ENCODE assay signal across 17 mouse cellular contexts in genomic region chr17:67450021-67450420, GRCm38 (mm10).
DNase-seq lines count a peak whose midpoint lies in the region; ATAC-seq and TF ChIP-seq lines count a peak whose summit lies in the region.
"Had no signal": no experiment of that assay in that cellular context is flagged by ENCODE, and none has a peak within 500 bp of the region (broad histone marks: within the 10 kb centered on the region; RNA-seq: fewer than 3 reads in every experiment).

No protein-coding gene starts in this region.

- no peaks in the 10 kb centered on the region for H3K36me3 ChIP-seq in kidney, embryonic 15.5 days
- H3K36me3 ChIP-seq in heart, postnatal 0 days (replicated peaks; ENCODE audit: control insufficient read depth, insufficient read depth, low read length): no peaks in the 10 kb centered on the region
- H3K36me3 ChIP-seq in liver, embryonic 11.5 days (ENCODE audit: control insufficient read depth, insufficient read depth, low read length): no peaks in the 10 kb centered on the region
- H3K36me3 ChIP-seq: embryonic facial prominence, embryonic 15.5 days; midbrain, embryonic 13.5 days; neural tube, embryonic 13.5 days had no signal

- no peak for TF ChIP-seq EP300 in heart, postnatal 0 days (IDR thresholded peaks at IDR 0.05; ENCODE audit: low read depth)

- intact Hi-C loops in heart, postnatal 14 days (cut with DNase I): no loop called here

- no peak for ATAC-seq in kidney, embryonic 15.5 days (replicated peaks; ENCODE audit: low FRiP score)
- peak; percentile 27; the same call in 1 of the 2 replicates for ATAC-seq in heart, postnatal 0 days (ENCODE audit: insufficient read depth, low read depth)
- no peak for ATAC-seq in liver, embryonic 11.5 days (replicated peaks; ENCODE audit: low FRiP score)
- ATAC-seq: hindbrain, embryonic 16.5 days; midbrain, embryonic 13.5 days had no signal

- no peak overlapping the region for H3K4me2 ChIP-seq in kidney, embryonic 15.5 days
- H3K4me2 ChIP-seq in heart, postnatal 0 days (ENCODE audit: low read depth, low read length): no peak overlapping the region
- H3K4me2 ChIP-seq in liver, embryonic 11.5 days: no peak overlapping the region
- H3K4me2 ChIP-seq: embryonic facial prominence, embryonic 15.5 days; midbrain, embryonic 13.5 days; neural tube, embryonic 13.5 days had no signal

- no peak overlapping the region for H3K27ac ChIP-seq in kidney, embryonic 15.5 days
- H3K27ac ChIP-seq in heart, postnatal 0 days (ENCODE audit: low read depth): 0 out of 2 replicates have a peak overlapping the region, but pooled peaks have one; percentile 4
- no peak overlapping the region for H3K27ac ChIP-seq in liver, embryonic 11.5 days (ENCODE audit: low read depth, low read length)
- H3K27ac ChIP-seq: embryonic facial prominence, embryonic 15.5 days; liver, embryonic 14.5 days; midbrain, embryonic 13.5 days; neural tube, embryonic 13.5 days had no signal

- 78% methylated on average over 5 of the region's 5 CpGs for WGBS in kidney, embryonic 15.5 days
- WGBS in heart, postnatal 0 days: 25% methylated on average over 5 of the region's 5 CpGs
- 84% methylated on average over 5 of the region's 5 CpGs for WGBS in liver, embryonic 11.5 days

- no peak overlapping the region for H3K9ac ChIP-seq in kidney, embryonic 15.5 days
- H3K9ac ChIP-seq in heart, postnatal 0 days (replicated peaks; ENCODE audit: low read depth, low read length): no peak overlapping the region
- no peak overlapping the region for H3K9ac ChIP-seq in liver, embryonic 11.5 days (ENCODE audit: low read depth, low read length)
- H3K9ac ChIP-seq: embryonic facial prominence, embryonic 15.5 days; liver, embryonic 14.5 days; midbrain, embryonic 13.5 days; neural tube, embryonic 13.5 days had no signal

- TF ChIP-seq CTCF in heart, postnatal 0 days (IDR thresholded peaks at IDR 0.05; ENCODE audit: low read depth): no peak

- H3K4me1 ChIP-seq in kidney, embryonic 15.5 days: no peaks in the 10 kb centered on the region
- 0 out of 2 replicates have a peak, but pooled peaks cover 4% of the 10 kb centered on the region for H3K4me1 ChIP-seq in heart, postnatal 0 days (ENCODE audit: control insufficient read depth, insufficient read depth)
- no peaks in the 10 kb centered on the region for H3K4me1 ChIP-seq in liver, embryonic 11.5 days (replicated peaks; ENCODE audit: control insufficient read depth, insufficient read depth, low read length)
- H3K4me1 ChIP-seq: embryonic facial prominence, embryonic 15.5 days had no signal

- peak; percentile 29 to 38 for DNase-seq in heart, adult 9 months (ENCODE audit: low spot score in 2 of 2)
- no peak for DNase-seq in heart, postnatal 14 days
- DNase-seq in kidney, adult 8-10 months: peak; percentile 4 to 23
- no peak for DNase-seq in heart, postnatal 0 days (ENCODE audit: low spot score)
- peak; percentile 15 for DNase-seq in kidney, postnatal 14 days
- DNase-seq in liver, embryonic 11.5 days (ENCODE audit: low spot score): no peak
- DNase-seq: adrenal gland, postnatal 36 days; cerebellum, adult 2 months; cerebellum, postnatal 36 days; lung, postnatal 10 days; right cerebral cortex, adult 18-20 months had no signal

- H3K9me3 ChIP-seq in kidney, embryonic 15.5 days (replicated peaks): no peaks in the 10 kb centered on the region
- H3K9me3 ChIP-seq in heart, postnatal 0 days (replicated peaks; ENCODE audit: control insufficient read depth, low read length): no peaks in the 10 kb centered on the region
- H3K9me3 ChIP-seq in liver, embryonic 11.5 days (ENCODE audit: control insufficient read depth, low read length): no peaks in the 10 kb centered on the region
- H3K9me3 ChIP-seq: embryonic facial prominence, embryonic 15.5 days; midbrain, embryonic 13.5 days; neural tube, embryonic 13.5 days had no signal

- H3K27me3 ChIP-seq in kidney, embryonic 15.5 days: no peaks in the 10 kb centered on the region
- 0 out of 2 replicates have a peak, but pooled peaks cover 4% of the 10 kb centered on the region for H3K27me3 ChIP-seq in heart, postnatal 0 days (ENCODE audit: control insufficient read depth, insufficient read depth, low read length)
- H3K27me3 ChIP-seq in liver, embryonic 11.5 days (replicated peaks; ENCODE audit: control insufficient read depth, insufficient read depth, low read length): no peaks in the 10 kb centered on the region
- H3K27me3 ChIP-seq: embryonic facial prominence, embryonic 15.5 days; midbrain, embryonic 13.5 days; neural tube, embryonic 13.5 days had no signal

- no peak overlapping the region for H3K4me3 ChIP-seq in kidney, embryonic 15.5 days (replicated peaks)
- H3K4me3 ChIP-seq in heart, postnatal 0 days (ENCODE audit: low read depth, low read length): no peak overlapping the region
- H3K4me3 ChIP-seq in liver, embryonic 11.5 days (ENCODE audit: low read depth, low read length): no peak overlapping the region
- H3K4me3 ChIP-seq: embryonic facial prominence, embryonic 15.5 days; midbrain, embryonic 13.5 days; neural tube, embryonic 13.5 days had no signal

Comparison
In these comparisons a context has a peak if more than half of its experiments do, and no peak if none do; other contexts are left out.
1. DNase-seq: peak in heart, adult 9 months (2 of 2), kidney, adult 8-10 months (2 of 2) and kidney, postnatal 14 days (single experiment); none in heart, postnatal 14 days (0 of 2), heart, postnatal 0 days (single experiment) and liver, embryonic 11.5 days (single experiment).